Mouse (Mus musculus): ENCODE results near the gene Rpl29.

DNA sequence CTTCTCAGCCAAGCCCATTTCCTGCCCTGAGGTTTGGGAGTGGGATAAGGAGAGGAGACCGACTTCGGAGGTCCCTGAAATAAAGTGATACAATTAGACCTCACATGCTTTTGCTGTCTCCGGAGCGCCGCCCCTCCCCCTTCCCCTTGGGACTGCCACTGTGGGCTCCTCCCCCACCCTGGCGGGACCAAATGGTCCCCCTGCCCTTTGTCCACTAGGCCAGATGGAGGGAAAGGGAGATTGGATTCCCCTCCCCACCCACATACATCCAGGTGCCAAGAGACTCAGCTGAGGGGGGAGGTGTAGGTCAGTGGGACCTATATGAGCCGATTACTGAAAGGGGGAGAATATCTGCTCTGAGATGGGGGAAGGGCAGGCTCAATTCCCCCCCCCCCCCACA, 23.6 kb downstream of the Rpl29 start:
- TF ChIP-seq POLR2A (IDR thresholded peaks at IDR 0.05; ENCODE audit: borderline replicate concordance, control insufficient read depth, low read depth, low read length) = no peak
- no peak for TF ChIP-seq CTCF (IDR thresholded peaks at IDR 0.05; ENCODE audit: control insufficient read depth, insufficient read depth, low read length)
